ENCODE assay signal across 8 mouse cellular contexts in genomic region chr5:28859604-28860371, GRCm38 (mm10).
DNase-seq lines count a peak whose midpoint lies in the region; ATAC-seq lines count a peak whose summit lies in the region.

No protein-coding gene starts in this region.

- H3K4me1 ChIP-seq in hindbrain, embryonic 12.5 days: peaks cover 8% of the 10 kb centered on the region; the same call in 1 of the 2 replicates
- H3K4me1 ChIP-seq in heart, embryonic 11.5 days (ENCODE audit: control insufficient read depth, insufficient read depth, low read length): no peaks in the 10 kb centered on the region

- 58% methylated on average over 9 of the region's 9 CpGs for WGBS in hindbrain, embryonic 12.5 days
- 73% methylated on average over 9 of the region's 9 CpGs for WGBS in heart, embryonic 11.5 days (ENCODE audit: insufficient replicate concordance)

- no peak overlapping the region for H3K4me3 ChIP-seq in hindbrain, embryonic 12.5 days
- H3K4me3 ChIP-seq in heart, embryonic 11.5 days (ENCODE audit: low read depth, low read length): no peak overlapping the region

- no peak overlapping the region for H3K9ac ChIP-seq in hindbrain, embryonic 12.5 days
- H3K9ac ChIP-seq in heart, embryonic 11.5 days (ENCODE audit: low read depth, low read length): no peak overlapping the region

- intact Hi-C loops in left cerebral cortex, postnatal 25 days (cut with DNase I): loop anchor here (5.0 to 10.0 kb wide), 2 partner anchors 42 to 395 kb away; partner anchors contain the start of gene Shh

- no peaks in the 10 kb centered on the region for H3K27me3 ChIP-seq in hindbrain, embryonic 12.5 days
- no peaks in the 10 kb centered on the region for H3K27me3 ChIP-seq in heart, embryonic 11.5 days (ENCODE audit: control insufficient read depth, insufficient read depth, low read length)

- H3K9me3 ChIP-seq in hindbrain, embryonic 12.5 days (replicated peaks): no peaks in the 10 kb centered on the region
- H3K9me3 ChIP-seq in heart, embryonic 11.5 days (replicated peaks; ENCODE audit: control insufficient read depth, low read length): no peaks in the 10 kb centered on the region

- H3K27ac ChIP-seq in hindbrain, embryonic 12.5 days: no peak overlapping the region
- H3K27ac ChIP-seq in heart, embryonic 11.5 days (ENCODE audit: low read depth, low read length): no peak overlapping the region

- H3K36me3 ChIP-seq in hindbrain, embryonic 12.5 days: no peaks in the 10 kb centered on the region
- no peaks in the 10 kb centered on the region for H3K36me3 ChIP-seq in heart, embryonic 11.5 days (ENCODE audit: control insufficient read depth, insufficient read depth, low read length)

- peak; percentile 45 to 60 for DNase-seq in cerebellum, postnatal 10 days
- no peak for DNase-seq in cerebellum, postnatal 36 days
- peak; percentile 87 to 96 for DNase-seq in left cerebral cortex, postnatal 25 days (ENCODE audit: low spot score in 2 of 2)
- DNase-seq in right cerebral cortex, adult 2 months (ENCODE audit: low spot score in 2 of 2): peak; percentile 86 to 91
- no peak for DNase-seq in kidney, postnatal 10 days
- DNase-seq in yolk sac, embryonic 10.5 days (ENCODE audit: low spot score): no peak

- H3K4me2 ChIP-seq in hindbrain, embryonic 12.5 days (replicated peaks): no peak overlapping the region
- no peak overlapping the region for H3K4me2 ChIP-seq in heart, embryonic 11.5 days

- ATAC-seq in hindbrain, embryonic 12.5 days (ENCODE audit: low FRiP score): peak; percentile 52; the same call in 1 of the 2 replicates
- ATAC-seq in heart, embryonic 11.5 days (replicated peaks; ENCODE audit: insufficient number of reproducible peaks, low FRiP score, low TSS enrichment): no peak

Comparison
In these comparisons a context has a peak if more than half of its experiments do, and no peak if none do; other contexts are left out.
1. DNase-seq: peak in cerebellum, postnatal 10 days (2 of 2), left cerebral cortex, postnatal 25 days (2 of 2) and right cerebral cortex, adult 2 months (2 of 2); none in cerebellum, postnatal 36 days (0 of 2), kidney, postnatal 10 days (single experiment) and yolk sac, embryonic 10.5 days (single experiment).